Mouse (Mus musculus): Measurements from ENCODE around the gene Arhgap10.

DNA sequence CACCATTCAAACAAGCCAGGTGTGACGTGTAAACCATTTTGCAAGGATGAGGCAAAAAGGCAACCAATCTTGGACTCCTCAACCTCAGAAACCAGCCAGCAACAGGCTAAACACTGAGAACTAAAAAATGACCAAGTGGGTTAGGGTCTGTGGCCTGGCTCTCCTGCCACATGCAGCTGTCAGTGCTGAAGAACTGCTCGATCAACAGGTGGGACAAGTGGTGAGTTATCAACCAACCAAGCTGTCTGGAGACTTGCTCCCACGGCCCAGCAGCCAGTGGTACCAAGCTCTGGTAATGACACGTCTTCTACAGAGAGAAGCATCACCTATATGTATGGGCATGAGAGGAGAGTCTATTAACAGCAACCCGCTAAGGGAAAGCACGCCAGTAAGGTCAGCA lies 15.2 kb downstream of the Arhgap10 start:
- no peak for TF ChIP-seq CTCF (IDR thresholded peaks at IDR 0.05; ENCODE audit: control insufficient read depth, insufficient read depth, insufficient replicate concordance, low read depth, low read length)
- no peak for TF ChIP-seq POLR2A (IDR thresholded peaks at IDR 0.05; ENCODE audit: control insufficient read depth, low read depth, low read length)
